ENCODE assay signal across 8 mouse cellular contexts in genomic region chr8:13105087-13105881, GRCm38 (mm10). TPM values are rescaled to one million over a fixed set of nuclear protein-coding genes. Genes with fewer than 3 reads are reported as not detected.
DNase-seq lines count a peak whose midpoint lies in the region; ATAC-seq lines count a peak whose summit lies in the region.

Gene Pcid2, minus strand, starts transcription at chr8:13105459.
Gene Cul4a, plus strand, starts transcription at chr8:13105621.

- peaks cover 13% of the 10 kb centered on the region; the same call in 1 of the 2 replicates for H3K36me3 ChIP-seq in heart, embryonic 14.5 days (ENCODE audit: control insufficient read depth, insufficient read depth, low read length)
- H3K36me3 ChIP-seq in liver, embryonic 13.5 days, result peaks cover 9% of the 10 kb centered on the region; the same call in 1 of the 2 replicates
- H3K36me3 ChIP-seq in stomach, embryonic 16.5 days (ENCODE audit: control insufficient read depth, insufficient read depth, low read length), result no peaks in the 10 kb centered on the region

- H3K9me3 ChIP-seq in heart, embryonic 14.5 days (ENCODE audit: control insufficient read depth, low read length), result no peaks in the 10 kb centered on the region
- H3K9me3 ChIP-seq in liver, embryonic 13.5 days (replicated peaks), result no peaks in the 10 kb centered on the region
- no peaks in the 10 kb centered on the region for H3K9me3 ChIP-seq in stomach, embryonic 16.5 days (replicated peaks; ENCODE audit: control insufficient read depth, low read length)

- ATAC-seq in heart, embryonic 14.5 days (ENCODE audit: insufficient number of reproducible peaks, insufficient read depth, low FRiP score, low read depth), result peak; percentile 96
- peak; percentile 85 for ATAC-seq in liver, embryonic 13.5 days (ENCODE audit: low read depth)
- peak; percentile 96 for ATAC-seq in stomach, embryonic 16.5 days (ENCODE audit: insufficient read depth, low FRiP score)

- no peaks in the 10 kb centered on the region for H3K4me1 ChIP-seq in brown adipose tissue, adult 24 weeks (ENCODE audit: control insufficient read depth, insufficient read depth, insufficient read length, low read length)
- peaks cover 12 to 26% of the 10 kb centered on the region in 2 experiments for H3K4me1 ChIP-seq in heart, embryonic 14.5 days (ENCODE audit: control insufficient read depth in 2 of 2, insufficient read depth in 2 of 2, low read length in 2 of 2)
- peaks cover 60% of the 10 kb centered on the region for H3K4me1 ChIP-seq in liver, embryonic 13.5 days (replicated peaks)
- H3K4me1 ChIP-seq in stomach, embryonic 16.5 days (ENCODE audit: control insufficient read depth, insufficient read depth, low read length), result peaks cover 19% of the 10 kb centered on the region

- H3K27me3 ChIP-seq in heart, embryonic 14.5 days (ENCODE audit: control insufficient read depth, insufficient read depth, low read length), result no peaks in the 10 kb centered on the region
- H3K27me3 ChIP-seq in liver, embryonic 13.5 days, result no peaks in the 10 kb centered on the region
- H3K27me3 ChIP-seq in stomach, embryonic 16.5 days (ENCODE audit: control insufficient read depth, insufficient read depth, low read length), result no peaks in the 10 kb centered on the region

- H3K4me3 ChIP-seq in brown adipose tissue, adult 24 weeks (ENCODE audit: insufficient read depth, low read depth, low read length), result peak within 1 kb of the TSS; percentile 86
- H3K4me3 ChIP-seq in heart, embryonic 14.5 days (ENCODE audit: control insufficient read depth in 1 of 2, insufficient read depth in 1 of 2, low read depth in 1 of 2, low read length in 2 of 2), result peak within 1 kb of the TSS; percentile 82 to 86
- H3K4me3 ChIP-seq in liver, embryonic 13.5 days (replicated peaks), result peak within 1 kb of the TSS; percentile 84
- peak within 1 kb of the TSS; percentile 99 for H3K4me3 ChIP-seq in stomach, embryonic 16.5 days (replicated peaks; ENCODE audit: low read length)

- peak within 1 kb of the TSS; percentile 92 for H3K4me2 ChIP-seq in heart, embryonic 14.5 days (ENCODE audit: low read length)
- H3K4me2 ChIP-seq in liver, embryonic 13.5 days, result peak within 1 kb of the TSS; percentile 91
- peak within 1 kb of the TSS; percentile 93 for H3K4me2 ChIP-seq in stomach, embryonic 16.5 days (ENCODE audit: low read depth, low read length)

- DNase-seq in CD4-positive, CD25-positive, alpha-beta regulatory T cell, adult 2 months (ENCODE audit: low read depth, low spot score), result peak; percentile 100
- peak; percentile 91 for DNase-seq in fibroblast of lung, adult 2 months (ENCODE audit: low read depth)
- DNase-seq in kidney, postnatal 14 days, result peak; percentile 98
- DNase-seq in liver, embryonic 13.5 days, result peak; percentile 98
- peak; percentile 95 for DNase-seq in neural tube, embryonic 10.5 days (ENCODE audit: extremely low spot score, low spot score)

- under 1% methylated on average over 73 of the region's 87 CpGs for WGBS in heart, embryonic 14.5 days
- under 1% methylated on average over 83 of the region's 87 CpGs for WGBS in liver, embryonic 13.5 days (ENCODE audit: insufficient replicate concordance)
- under 1% methylated on average over 87 of the region's 87 CpGs for WGBS in stomach, embryonic 16.5 days

- H3K9ac ChIP-seq in heart, embryonic 14.5 days (ENCODE audit: low read length), result peak within 1 kb of the TSS; percentile 97
- H3K9ac ChIP-seq in liver, embryonic 13.5 days, result peak within 1 kb of the TSS; percentile 99
- H3K9ac ChIP-seq in stomach, embryonic 16.5 days (ENCODE audit: low read length), result peak within 1 kb of the TSS; percentile 98

- H3K27ac ChIP-seq in brown adipose tissue, adult 24 weeks (replicated peaks; ENCODE audit: low read depth, low read length), result peak within 1 kb of the TSS; percentile 69
- H3K27ac ChIP-seq in heart, embryonic 14.5 days (replicated peaks in 1 of 2; ENCODE audit: control insufficient read depth in 1 of 2, insufficient read depth in 1 of 2, low read depth in 2 of 2, low read length in 2 of 2), result peak within 1 kb of the TSS; percentile 94 to 95
- H3K27ac ChIP-seq in liver, embryonic 13.5 days, result peak within 1 kb of the TSS; percentile 96
- H3K27ac ChIP-seq in stomach, embryonic 16.5 days (ENCODE audit: low read length), result peak within 1 kb of the TSS; percentile 98

RNA-seq across cellular contexts. Expression of gene Pcid2, which starts in this region (rescaled TPM):
- 10.8 and 12.3 TPM in 2 replicates for polyA plus RNA-seq in brown adipose tissue, adult 24 weeks (2012; ENCODE audit: insufficient read depth, insufficient read length, missing spikeins)
- 22.5 and 23.2 TPM in 2 replicates for polyA plus RNA-seq in heart, embryonic 14.5 days (2014; fragmentation: Nextera tagmentation; extraction: Ambion mirVana)
- polyA plus RNA-seq in liver, embryonic 13.5 days (2015; fragmentation: Nextera tagmentation; extraction: Ambion mirVana), result 19.8 and 22.1 TPM in 2 replicates
- 31.3 and 32.0 TPM in 2 replicates for polyA plus RNA-seq in stomach, embryonic 16.5 days (2015; fragmentation: Nextera tagmentation; extraction: Ambion mirVana)

RNA-seq across cellular contexts. Expression of gene Cul4a, which starts in this region (rescaled TPM):
- polyA plus RNA-seq in brown adipose tissue, adult 24 weeks (2012; ENCODE audit: insufficient read depth, insufficient read length, missing spikeins), result 48.5 and 48.8 TPM in 2 replicates
- 109 and 114 TPM in 2 replicates for polyA plus RNA-seq in heart, embryonic 14.5 days (2014; fragmentation: Nextera tagmentation; extraction: Ambion mirVana)
- polyA plus RNA-seq in liver, embryonic 13.5 days (2015; fragmentation: Nextera tagmentation; extraction: Ambion mirVana), result 74.1 and 91.0 TPM in 2 replicates
- polyA plus RNA-seq in stomach, embryonic 16.5 days (2015; fragmentation: Nextera tagmentation; extraction: Ambion mirVana), result 93.5 and 101 TPM in 2 replicates

Comparison
In these comparisons a context has a peak if more than half of its experiments do, and no peak if none do; other contexts are left out.
1. Peak in every context shown above with its lines: DNase-seq, ATAC-seq, H3K4me3 ChIP-seq and H3K27ac ChIP-seq.